Mouse (Mus musculus) intestine, embryonic 15.5 days (tissue): ENCODE data around the gene Pcca. TPM values are rescaled to one million over a fixed set of nuclear protein-coding genes. Genes with fewer than 3 reads are reported as not detected.

Source experiments
- ATAC-seq: fragments of 200-750 bp; cut with Nextera tagmentation; 2 replicates; pipeline ENCODE4 v1.8.0; 2017; ENCODE audit warnings: moderate TSS enrichment, moderate library complexity
- H3K27ac ChIP-seq: fragments of 300-500 bp; sonication (generic); 2 replicates; pipeline ENCODE4 v1.5.1; 2015; ENCODE audit warnings: mild to moderate bottlenecking, inconsistent platforms
- H3K27me3 ChIP-seq: fragments of 300-500 bp; sonication (generic); replicated peaks from 2 replicates; pipeline ENCODE4 v1.6.1; 2015; ENCODE audit warnings: inconsistent platforms
- H3K36me3 ChIP-seq: fragments of 300-500 bp; sonication (generic); 2 replicates; pipeline ENCODE4 v1.6.1; 2015; ENCODE audit warnings: inconsistent platforms
- H3K4me1 ChIP-seq: fragments of 300-500 bp; sonication (generic); replicated peaks from 2 replicates; pipeline ENCODE4 v1.6.1; 2015; ENCODE audit warnings: inconsistent platforms
- H3K4me2 ChIP-seq: fragments of 300-500 bp; sonication (generic); replicated peaks from 2 replicates; pipeline ENCODE4 v1.6.1; 2015; ENCODE audit warnings: mild to moderate bottlenecking, inconsistent platforms
- H3K4me3 ChIP-seq: fragments of 300-500 bp; sonication (generic); replicated peaks from 2 replicates; pipeline ENCODE4 v1.5.1; 2015; ENCODE audit warnings: inconsistent platforms
- H3K9ac ChIP-seq: fragments of 300-500 bp; sonication (generic); 2 replicates; pipeline ENCODE4 v1.6.1; 2015; ENCODE audit warnings: inconsistent platforms
- H3K9me3 ChIP-seq: fragments of 300-500 bp; sonication (generic); 2 replicates; pipeline ENCODE4 v1.6.1; 2016; ENCODE audit warnings: inconsistent platforms
- WGBS: fragments of 180-500 bp; shearing (Covaris S2); methylation state at CpG from one replicate; pipeline ENCODE4 v1.1.7; 2015; 5-methylcytosine and 5-hydroxymethylcytosine counted together
- polyA plus RNA-seq: library from polyadenylated mRNA; unstranded; fragments of >200 nt; fragmentation: Nextera tagmentation; extraction: Ambion mirVana; gene quantifications from 2 replicates; pipeline ENCODE4 v1.2.1, GENCODE M21; 2015

The Pcca gene
- polyA plus RNA-seq, 1 experiment from 2014 or later, result 18.9 TPM

DNA sequence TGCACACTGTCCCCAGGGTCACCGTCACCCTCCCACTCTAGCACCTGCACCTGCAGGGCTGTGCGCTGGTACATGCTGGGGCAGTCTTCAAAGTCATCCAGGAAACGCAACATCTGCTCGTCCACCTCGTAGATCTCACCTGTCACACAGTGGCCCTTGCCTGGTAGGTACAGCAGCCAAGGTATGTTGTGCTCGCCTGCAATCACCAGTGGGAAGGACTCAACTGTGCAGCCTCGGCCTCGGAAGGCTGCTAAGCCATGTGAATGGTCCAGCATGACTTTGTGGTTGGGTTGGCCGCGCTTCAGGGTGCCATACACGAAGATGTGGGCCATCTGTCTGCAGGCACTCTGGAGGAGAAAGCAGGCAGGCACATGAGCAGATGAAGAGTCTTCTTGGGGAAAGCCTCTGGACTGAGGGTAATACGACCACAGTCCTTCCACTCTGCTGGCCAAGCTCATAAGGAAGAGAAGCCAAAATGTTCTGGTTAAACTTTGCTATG lies 357.4 kb downstream of the Pcca start:
- ATAC-seq, result no peak
- no peak overlapping the region for H3K27ac ChIP-seq
- H3K4me1 ChIP-seq, result no peaks in the 10 kb centered on the region
- H3K9ac ChIP-seq, result no peak overlapping the region
- no peak overlapping the region for H3K4me3 ChIP-seq
- no peaks in the 10 kb centered on the region for H3K9me3 ChIP-seq
- H3K27me3 ChIP-seq, result no peaks in the 10 kb centered on the region
- H3K36me3 ChIP-seq, result 0 out of 2 replicates have a peak, but pooled peaks cover 6% of the 10 kb centered on the region
- H3K4me2 ChIP-seq, result no peak overlapping the region
- WGBS, result 94% methylated on average over 12 of the region's 12 CpGs

DNA sequence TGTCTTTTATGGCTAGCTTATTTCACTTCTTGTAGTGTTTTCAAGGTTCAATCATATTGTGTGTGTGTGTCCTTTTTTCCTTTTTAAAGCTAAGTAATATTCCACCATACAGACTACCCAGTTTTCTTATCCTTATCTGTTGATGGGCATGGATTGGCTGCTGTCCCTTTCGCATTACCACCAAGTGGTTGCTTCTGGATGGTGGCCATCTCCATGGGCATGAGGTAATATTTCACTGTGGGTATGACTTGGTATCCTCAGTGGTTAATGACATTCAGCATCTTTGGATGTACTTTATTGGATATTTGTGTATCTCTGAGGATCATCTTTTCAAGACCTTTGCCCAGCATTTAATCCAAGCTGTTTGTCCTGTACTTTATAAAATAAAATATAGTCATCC lies 362.0 kb downstream of the Pcca start:
- H3K27ac ChIP-seq, result no peak overlapping the region
- WGBS, result 92% methylated on average over 1 of the region's 1 CpGs
- no peaks in the 10 kb centered on the region for H3K9me3 ChIP-seq
- H3K4me1 ChIP-seq, result no peaks in the 10 kb centered on the region
- no peaks in the 10 kb centered on the region for H3K27me3 ChIP-seq
- no peak for ATAC-seq
- 0 out of 2 replicates have a peak, but pooled peaks cover 6% of the 10 kb centered on the region for H3K36me3 ChIP-seq
- no peak overlapping the region for H3K4me3 ChIP-seq
- no peak overlapping the region for H3K9ac ChIP-seq
- H3K4me2 ChIP-seq, result no peak overlapping the region

DNA sequence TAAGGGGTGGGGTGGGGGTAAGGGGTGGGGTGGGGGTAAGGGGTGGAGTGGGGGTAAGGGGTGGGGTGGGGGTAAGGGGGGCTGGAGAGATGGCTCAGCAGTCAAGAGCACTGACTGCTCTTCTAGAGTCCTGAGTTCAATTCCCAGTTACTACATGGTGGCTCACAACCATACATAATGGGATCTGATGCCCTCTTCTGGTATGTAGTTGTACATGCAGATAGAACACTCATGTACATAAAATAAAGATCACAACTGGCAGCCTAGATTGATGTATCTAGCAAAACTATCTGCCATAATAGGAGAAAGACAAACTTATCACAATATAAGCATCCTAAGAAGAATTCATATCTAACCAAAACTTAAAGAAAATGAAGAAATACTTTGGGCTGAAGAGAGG lies 364.4 kb downstream of the Pcca start:
- Histone ChIP-seq H3K9ac (no peak overlapping the region), H3K4me2 (no peak overlapping the region), H3K36me3 (no peaks in the 10 kb centered on the region), H3K9me3 (no peaks in the 10 kb centered on the region), H3K27ac (no peak overlapping the region), H3K4me3 (no peak overlapping the region), H3K27me3 (no peaks in the 10 kb centered on the region), H3K4me1 (peaks cover 11% of the 10 kb centered on the region)
- no peak for ATAC-seq

- Histone ChIP-seq H3K4me2 (no peak overlapping the region), H3K27ac (no peak overlapping the region), H3K4me1 (peaks cover 11% of the 10 kb centered on the region), H3K27me3 (no peaks in the 10 kb centered on the region), H3K9ac (no peak overlapping the region), H3K4me3 (no peak overlapping the region), H3K9me3 (no peaks in the 10 kb centered on the region), H3K36me3 (no peaks in the 10 kb centered on the region)
- ATAC-seq, result no peak
Observed at GRCm38 (mm10) chr14:122900679-122901078, 366.6 kb downstream of the Pcca start.

GRCm38 (mm10) chr14:122901177-122901576 lies 367.1 kb downstream of the Pcca start:
- Histone ChIP-seq H3K4me1 (peaks cover 11% of the 10 kb centered on the region), H3K9me3 (no peaks in the 10 kb centered on the region), H3K36me3 (no peaks in the 10 kb centered on the region), H3K9ac (no peak overlapping the region), H3K4me2 (no peak overlapping the region), H3K27me3 (no peaks in the 10 kb centered on the region), H3K27ac (no peak overlapping the region), H3K4me3 (no peak overlapping the region)
- WGBS, result 68% methylated on average over 3 of the region's 3 CpGs
- ATAC-seq, result no peak

DNA sequence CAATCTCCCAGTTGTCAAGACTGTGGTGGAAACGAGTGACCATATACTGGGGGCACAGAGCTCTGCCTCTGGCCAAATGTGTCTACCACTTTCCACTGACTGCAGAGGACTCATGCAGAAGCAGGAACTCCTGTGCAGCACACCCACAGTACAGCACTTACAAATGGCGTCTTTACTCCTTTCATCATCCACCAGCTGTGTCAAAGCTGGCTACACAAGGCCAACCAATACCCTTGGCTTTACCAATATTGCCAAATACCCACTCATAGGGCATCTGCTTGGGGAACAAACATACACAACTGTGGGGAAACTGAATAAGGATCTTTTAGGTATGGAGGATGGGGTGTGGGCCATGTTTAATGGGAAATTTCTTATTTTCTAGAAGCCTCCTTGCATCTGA lies 367.6 kb downstream of the Pcca start:
- peak overlapping the region; percentile 18; the same call in 1 of the 2 replicates for H3K4me2 ChIP-seq
- peak; percentile 32 for ATAC-seq
- H3K27ac ChIP-seq, result 0 out of 2 replicates have a peak overlapping the region, but pooled peaks have one; percentile 4

DNA sequence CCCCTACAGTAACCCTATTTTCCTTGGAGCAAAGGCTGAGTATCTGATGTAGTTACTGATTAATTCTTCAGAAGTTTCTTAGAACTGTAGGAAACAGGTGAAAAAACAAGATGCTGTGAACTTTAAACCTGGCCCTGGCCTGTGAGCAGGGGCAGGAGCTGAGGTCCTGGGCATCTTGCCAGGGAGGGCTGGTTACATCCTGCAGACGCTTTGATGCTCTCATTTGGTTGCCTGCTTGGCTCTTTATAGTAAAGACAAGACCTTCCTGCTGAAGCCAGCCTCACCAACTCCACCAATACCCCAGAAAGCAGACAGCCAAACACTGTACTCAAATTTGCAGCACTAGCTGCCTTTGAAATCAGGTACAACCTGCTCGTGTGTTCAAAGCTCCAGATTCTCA lies 368.0 kb downstream of the Pcca start:
- H3K9me3 ChIP-seq, result no peaks in the 10 kb centered on the region

More for the DNA sequence above, 367.6 kb downstream of the Pcca start:
- peaks cover 11% of the 10 kb centered on the region for H3K4me1 ChIP-seq
- WGBS, result 79% methylated on average over 2 of the region's 2 CpGs
- H3K36me3 ChIP-seq, result no peaks in the 10 kb centered on the region
- no peaks in the 10 kb centered on the region for H3K27me3 ChIP-seq
- H3K4me3 ChIP-seq, result no peak overlapping the region
- H3K9me3 ChIP-seq, result no peaks in the 10 kb centered on the region
- H3K9ac ChIP-seq, result no peak overlapping the region

GRCm38 (mm10) chr14:122902884-122903283 lies 368.8 kb downstream of the Pcca start:
- WGBS, result 60% methylated on average over 4 of the region's 4 CpGs
- peaks cover 11% of the 10 kb centered on the region for H3K4me1 ChIP-seq
- H3K4me2 ChIP-seq, result no peak overlapping the region
- H3K4me3 ChIP-seq, result no peak overlapping the region
- 0 out of 2 replicates have a peak overlapping the region, but pooled peaks have one; percentile 23 for H3K27ac ChIP-seq
- H3K36me3 ChIP-seq, result no peaks in the 10 kb centered on the region
- peak; percentile 66 for ATAC-seq
- H3K27me3 ChIP-seq, result no peaks in the 10 kb centered on the region
- H3K9ac ChIP-seq, result no peak overlapping the region
- no peaks in the 10 kb centered on the region for H3K9me3 ChIP-seq

More for the DNA sequence above, 368.0 kb downstream of the Pcca start:
- no peak overlapping the region for H3K4me3 ChIP-seq
- ATAC-seq, result peak; percentile 90
- no peaks in the 10 kb centered on the region for H3K36me3 ChIP-seq
- H3K27ac ChIP-seq, result peak overlapping the region; percentile 32; the same call in 1 of the 2 replicates
- H3K4me2 ChIP-seq, result no peak overlapping the region
- 48% methylated on average over 2 of the region's 2 CpGs for WGBS
- H3K9ac ChIP-seq, result no peak overlapping the region
- H3K4me1 ChIP-seq, result peaks cover 11% of the 10 kb centered on the region
- no peaks in the 10 kb centered on the region for H3K27me3 ChIP-seq

GRCm38 (mm10) chr14:122903923-122904351 lies 369.8 kb downstream of the Pcca start:
- Histone ChIP-seq H3K4me3 (no peak overlapping the region), H3K9me3 (no peaks in the 10 kb centered on the region), H3K27me3 (no peaks in the 10 kb centered on the region), H3K4me2 (no peak overlapping the region), H3K27ac (no peak overlapping the region), H3K9ac (no peak overlapping the region), H3K36me3 (no peaks in the 10 kb centered on the region), H3K4me1 (peaks cover 11% of the 10 kb centered on the region)
- ATAC-seq, result no peak
- WGBS, result 53% methylated on average over 2 of the region's 2 CpGs

- peaks cover 11% of the 10 kb centered on the region for H3K4me1 ChIP-seq
- H3K9ac ChIP-seq, result no peak overlapping the region
- no peak for ATAC-seq
- H3K4me2 ChIP-seq, result no peak overlapping the region
- H3K27ac ChIP-seq, result no peak overlapping the region
- no peak overlapping the region for H3K4me3 ChIP-seq
- H3K36me3 ChIP-seq, result no peaks in the 10 kb centered on the region
- WGBS, result 96% methylated on average over 1 of the region's 1 CpGs
- no peaks in the 10 kb centered on the region for H3K9me3 ChIP-seq
- H3K27me3 ChIP-seq, result no peaks in the 10 kb centered on the region
Observed at GRCm38 (mm10) chr14:122905007-122905406, 370.9 kb downstream of the Pcca start.

- no peak overlapping the region for H3K4me3 ChIP-seq
- 89% methylated on average over 4 of the region's 4 CpGs for WGBS
- no peak overlapping the region for H3K27ac ChIP-seq
Observed at GRCm38 (mm10) chr14:122908075-122908474, 374.0 kb downstream of the Pcca start.

DNA sequence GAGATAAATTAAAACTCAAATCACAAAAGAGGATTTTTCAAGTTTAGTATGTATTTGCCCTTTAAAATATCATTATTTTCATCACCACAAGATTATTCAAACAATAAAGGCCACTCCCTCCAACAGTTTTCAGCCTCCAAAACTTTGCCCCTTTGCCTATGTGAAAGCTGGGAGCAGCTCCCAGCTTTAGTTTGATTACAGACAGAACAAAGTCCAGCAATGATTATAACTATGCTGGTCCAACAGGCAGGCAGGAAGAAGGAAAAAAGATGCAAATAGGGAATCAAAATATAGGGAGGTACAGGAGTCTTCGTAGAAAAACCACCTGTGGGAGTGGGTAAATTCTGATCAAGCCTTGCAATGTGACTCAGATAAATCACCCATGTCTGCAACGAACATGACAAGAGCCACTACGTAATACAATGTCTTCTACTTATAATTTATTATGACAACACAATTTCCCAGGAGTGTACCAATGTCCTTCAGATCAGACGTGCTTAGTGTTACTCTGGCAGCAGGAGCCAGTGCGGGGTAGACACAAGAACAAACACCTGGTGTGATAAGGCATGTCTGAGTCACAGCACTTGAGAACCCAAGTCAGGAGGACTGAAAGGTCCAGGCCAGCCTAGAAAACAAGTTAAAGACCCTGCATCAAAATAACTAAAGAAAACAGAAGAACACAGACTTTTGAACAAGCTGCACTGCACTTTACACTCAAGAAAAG lies 375.4 kb downstream of the Pcca start:
- no peaks in the 10 kb centered on the region for H3K4me1 ChIP-seq
- 58% methylated on average over 5 of the region's 5 CpGs for WGBS
- H3K4me3 ChIP-seq, result no peak overlapping the region
- ATAC-seq, result peak; percentile 76
- H3K27me3 ChIP-seq, result no peaks in the 10 kb centered on the region
- H3K4me2 ChIP-seq, result peak overlapping the region; percentile 24; the same call in 1 of the 2 replicates
- H3K9me3 ChIP-seq, result no peaks in the 10 kb centered on the region
- peak overlapping the region; percentile 54; the same call in 1 of the 2 replicates for H3K27ac ChIP-seq
- no peaks in the 10 kb centered on the region for H3K36me3 ChIP-seq
- H3K9ac ChIP-seq, result no peak overlapping the region

More at GRCm38 (mm10) chr14:122908075-122908474, 374.0 kb downstream of the Pcca start:
- Histone ChIP-seq H3K36me3 (no peaks in the 10 kb centered on the region), H3K4me2 (no peak overlapping the region), H3K4me1 (peaks cover 2% of the 10 kb centered on the region; the same call in 1 of the 2 replicates), H3K9me3 (no peaks in the 10 kb centered on the region), H3K9ac (no peak overlapping the region), H3K27me3 (no peaks in the 10 kb centered on the region)
- no peak for ATAC-seq

GRCm38 (mm10) chr14:122911265-122911664 lies 377.1 kb downstream of the Pcca start:
- H3K36me3 ChIP-seq, result no peaks in the 10 kb centered on the region
- no peaks in the 10 kb centered on the region for H3K4me1 ChIP-seq
- H3K9me3 ChIP-seq, result no peaks in the 10 kb centered on the region
- no peak overlapping the region for H3K9ac ChIP-seq
- no peak overlapping the region for H3K4me3 ChIP-seq
- no peak overlapping the region; the same call in 1 of the 2 replicates for H3K27ac ChIP-seq
- peak; percentile 4; the same call in 1 of the 2 replicates for ATAC-seq
- peak overlapping the region; percentile 93; the same call in 1 of the 2 replicates for H3K4me2 ChIP-seq
- no peaks in the 10 kb centered on the region for H3K27me3 ChIP-seq
